Mouse (Mus musculus): ENCODE results near the gene Oscp1.

The Oscp1 gene

GRCm38 (mm10) chr4:126111153-126111549 lies 52.8 kb downstream of the Oscp1 start:
- no peak for DNase-seq

- no peak for DNase-seq
Observed at GRCm38 (mm10) chr4:126113243-126113642, 54.9 kb downstream of the Oscp1 start.

GRCm38 (mm10) chr4:126113943-126114342 lies 55.6 kb downstream of the Oscp1 start:
- DNase-seq: peak; percentile 66

GRCm38 (mm10) chr4:126115411-126115810 lies 57.0 kb downstream of the Oscp1 start:
- no peak for DNase-seq

GRCm38 (mm10) chr4:126115871-126116521 lies 57.6 kb downstream of the Oscp1 start:
- no peak for DNase-seq

GRCm38 (mm10) chr4:126117116-126117515 lies 58.8 kb downstream of the Oscp1 start:
- no peak for DNase-seq

GRCm38 (mm10) chr4:126118651-126119050 lies 60.3 kb downstream of the Oscp1 start:
- no peak for DNase-seq

- no peak for DNase-seq
Observed at GRCm38 (mm10) chr4:126119051-126119450, 60.7 kb downstream of the Oscp1 start.

GRCm38 (mm10) chr4:126120052-126120451 lies 61.7 kb downstream of the Oscp1 start:
- DNase-seq: no peak

GRCm38 (mm10) chr4:126120506-126120905 lies 62.1 kb downstream of the Oscp1 start:
- no peak for DNase-seq

- DNase-seq: no peak
Observed at GRCm38 (mm10) chr4:126123309-126124040, 65.1 kb downstream of the Oscp1 start.

GRCm38 (mm10) chr4:126130502-126130901 lies 72.1 kb downstream of the Oscp1 start:
- DNase-seq: no peak

- peak; percentile 55 for DNase-seq
Observed at GRCm38 (mm10) chr4:126131290-126132121, 73.1 kb downstream of the Oscp1 start.

- DNase-seq: no peak
Observed at GRCm38 (mm10) chr4:126132636-126133264, 74.4 kb downstream of the Oscp1 start.

GRCm38 (mm10) chr4:126134236-126134635 lies 75.9 kb downstream of the Oscp1 start:
- DNase-seq: no peak

GRCm38 (mm10) chr4:126134639-126135038 lies 76.3 kb downstream of the Oscp1 start:
- no peak for DNase-seq

GRCm38 (mm10) chr4:126137773-126138172 lies 79.4 kb downstream of the Oscp1 start:
- no peak for DNase-seq

- no peak for DNase-seq
Observed at GRCm38 (mm10) chr4:126141021-126141420, 82.7 kb downstream of the Oscp1 start.
